Mouse (Mus musculus) layer of hippocampus, adult 18-20 months (tissue): ENCODE measurements at regions not wholly inside any gene's neighbourhood (a gene's known extent, or its start where the extent isn't known, plus 50 kb on each side); places are given as distances from the start of the nearest gene placed in this dataset.
A peak's percentile ranks its signal among the peaks of the same experiment; 100 is the strongest.

Source experiments
- DNase-seq, 2 experiments: peaks; one replicate each; pipeline ENCODE4 v3.0.0; 2022; ENCODE audit warnings: low spot score in 2 of 2

DNA sequence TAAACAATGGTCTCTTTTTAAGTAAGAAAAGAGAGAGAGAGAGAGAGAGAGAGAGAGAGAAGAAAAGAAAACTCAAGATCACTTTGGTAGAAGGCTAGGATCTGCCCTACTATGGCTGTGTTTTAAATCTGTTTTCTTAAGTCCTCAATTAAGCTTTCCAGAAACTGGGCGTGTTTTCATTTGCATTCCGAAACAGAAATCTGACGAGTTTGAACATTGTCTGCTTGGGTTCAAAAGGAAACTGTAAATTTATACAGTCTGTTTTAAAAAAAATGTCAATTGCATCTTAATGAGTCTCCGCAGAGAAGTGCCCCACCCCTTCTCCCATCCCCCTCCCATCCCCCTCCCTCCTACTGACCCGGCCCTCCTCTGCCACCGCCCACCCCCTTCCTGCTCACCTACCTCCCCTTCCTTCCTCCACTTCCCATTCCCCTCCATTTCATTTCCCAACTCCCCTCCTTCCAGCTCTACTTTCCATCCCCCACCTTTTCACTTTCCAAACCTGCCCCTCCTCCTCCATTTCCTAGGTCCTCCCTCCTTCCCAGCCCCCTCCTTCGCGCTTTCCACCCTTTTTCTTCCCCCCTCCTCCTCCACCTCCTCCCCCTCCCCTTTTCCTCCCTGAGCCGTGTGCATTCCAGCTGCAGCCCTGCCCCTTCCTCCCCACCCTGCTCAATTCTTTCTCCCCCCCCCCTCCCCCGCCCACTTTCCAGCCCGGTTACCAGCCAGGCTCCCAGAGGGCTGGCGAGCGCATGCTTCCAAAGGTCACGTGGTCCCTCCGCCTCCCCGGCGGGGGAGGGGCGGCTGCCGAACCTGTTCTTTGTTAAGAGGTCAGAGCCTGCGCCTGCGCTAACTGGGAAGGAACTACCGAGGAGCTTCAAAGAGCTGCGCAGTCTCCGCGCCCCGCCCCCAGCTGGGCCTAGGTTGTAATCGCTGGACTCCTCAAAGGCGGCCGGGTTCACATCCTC is 77.7 kb upstream of the Tbl1x start:
- DNase-seq, result peak; percentile 83 to 93

DNA sequence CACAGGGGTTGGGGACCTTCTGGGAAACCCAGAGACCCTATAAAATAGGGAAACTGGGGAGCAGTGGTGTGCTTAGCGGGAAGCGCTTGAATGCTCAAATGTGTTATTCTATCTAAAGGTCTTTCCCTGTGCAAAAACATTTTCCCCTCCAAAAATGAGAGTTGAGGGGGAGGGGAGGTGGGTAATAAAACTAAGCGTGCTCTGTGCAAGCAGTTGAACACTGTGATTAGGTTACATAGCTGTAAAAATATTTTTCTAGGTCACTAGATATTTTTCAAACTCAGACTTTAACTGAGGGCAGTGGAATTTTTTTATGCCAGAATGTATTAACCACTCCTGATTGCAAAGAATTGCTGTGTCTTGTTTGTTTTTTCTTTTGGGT is 77.0 kb upstream of the Tbl1x start:
- DNase-seq, result no peak

DNA sequence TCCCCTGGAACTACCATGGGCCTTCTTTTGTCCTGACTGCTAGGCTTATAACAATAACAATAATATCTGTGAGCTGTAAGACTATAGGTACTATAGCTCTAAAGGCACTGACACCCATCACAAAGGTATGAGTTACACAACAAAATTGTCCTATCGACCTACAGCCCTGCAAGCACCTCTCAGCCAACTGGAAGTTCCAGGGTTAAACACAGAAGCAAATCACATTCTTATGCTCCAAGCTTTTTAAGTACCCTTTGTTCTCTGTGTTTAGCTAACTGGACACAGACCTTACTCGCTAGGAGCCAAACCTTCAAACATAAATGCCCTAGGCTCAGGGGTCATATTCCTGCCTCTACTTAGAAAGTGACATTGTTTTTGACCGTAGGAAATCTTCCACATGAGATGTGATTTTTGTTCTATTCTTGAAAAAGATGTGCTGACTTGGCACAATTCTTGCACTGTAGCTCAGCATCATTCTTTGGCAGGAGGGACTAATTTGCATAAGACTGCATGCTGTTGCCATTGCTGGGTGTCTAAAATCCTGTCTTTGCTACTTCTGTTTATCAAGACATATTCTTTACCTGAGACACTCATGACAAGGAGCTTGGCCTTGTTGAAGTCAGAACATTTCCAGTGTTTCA is 66.8 kb upstream of the Tbl1x start:
- no peak for DNase-seq

DNA sequence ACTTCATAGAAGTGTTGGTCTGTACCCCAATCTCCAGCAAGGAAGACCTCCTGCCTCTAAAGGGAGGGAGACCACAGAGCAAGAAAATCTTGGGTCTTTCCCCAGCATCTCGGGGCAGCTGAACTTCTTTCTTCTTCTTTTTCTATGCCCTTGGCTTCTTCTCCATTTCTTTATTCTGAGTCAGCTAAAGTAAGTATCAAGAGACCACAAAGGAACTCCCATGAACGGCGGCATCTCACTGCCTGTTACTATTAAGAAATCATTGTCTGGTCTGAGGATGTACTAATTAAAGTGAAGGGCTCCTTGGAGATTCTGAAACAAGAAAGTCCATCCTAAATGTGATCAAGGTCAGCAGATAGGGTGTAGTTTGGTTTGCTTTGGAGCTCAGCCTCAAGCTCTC is 64.1 kb upstream of the Tbl1x start:
- no peak for DNase-seq

DNA sequence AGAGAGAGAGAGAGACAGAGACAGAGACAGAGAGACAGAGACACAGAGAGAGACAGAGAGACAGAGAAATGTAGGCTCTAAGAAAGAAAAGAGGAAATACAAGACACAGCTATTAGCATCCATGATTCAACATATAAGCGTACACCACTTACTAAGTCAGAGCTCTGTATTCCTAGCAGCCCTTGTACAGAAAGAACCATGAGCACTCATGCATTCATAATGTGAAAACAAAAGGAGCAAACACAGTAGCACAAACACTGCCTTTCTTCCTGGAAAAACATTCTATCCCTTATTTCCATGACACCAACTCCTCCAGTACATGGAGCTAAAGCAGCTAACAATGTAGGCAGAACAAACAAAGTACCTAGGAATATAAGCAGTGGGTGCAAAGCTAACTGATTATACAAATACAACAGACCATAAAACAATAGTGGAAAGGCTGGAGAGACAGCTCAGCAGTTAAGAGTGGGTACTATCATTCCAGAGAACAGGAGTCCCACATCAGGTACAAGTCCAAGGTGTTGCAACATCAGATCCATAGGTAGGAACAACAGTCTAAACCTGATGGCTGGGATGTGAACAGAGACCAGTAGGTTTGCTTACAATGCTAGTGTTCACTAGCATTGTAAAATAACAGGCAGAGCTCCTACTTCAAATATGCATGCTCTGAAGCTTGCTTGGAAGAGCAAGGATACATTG is 58.7 kb upstream of the Tbl1x start:
- no peak for DNase-seq
